Mouse (Mus musculus): Measurements from ENCODE around the gene 1700047I17Rik2. TPM values are rescaled to one million over a fixed set of nuclear protein-coding genes. Genes with fewer than 3 reads are reported as not detected.
"Not testable (repeated sequence)": the region's sequence is repeated elsewhere in the genome, so short reads cannot be mapped to it uniquely, and the experiment has no call there.

The 1700047I17Rik2 gene
- 1.3 TPM in 1 of 2 replicates, not detected in the other for polyA plus RNA-seq (2014; fragmentation: Nextera tagmentation; extraction: Ambion mirVana)

DNA sequence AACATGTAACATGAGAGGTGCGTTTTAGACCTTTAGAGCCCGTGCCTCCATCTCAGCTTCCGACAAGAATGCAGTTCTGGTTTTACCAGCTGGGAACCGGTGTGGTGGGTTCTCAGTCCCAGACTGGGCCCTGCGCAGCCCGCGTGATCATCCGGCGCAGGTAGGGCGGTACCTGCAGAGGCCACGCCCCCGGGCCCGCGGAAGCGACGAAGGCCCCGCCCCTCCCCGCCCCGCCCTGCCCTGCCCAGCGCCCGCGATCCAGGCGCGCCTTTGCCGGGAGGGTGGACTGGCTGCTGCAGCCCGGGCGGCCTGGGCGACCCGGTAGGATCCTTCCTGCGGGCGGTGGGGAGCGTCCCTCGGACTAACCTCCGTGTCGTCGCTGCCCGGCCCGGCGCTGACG is at the start of gene 1700047I17Rik2:
1700047I17Rik2 (plus strand) TSS at position 287 of the 400 bp plus-strand sequence.
- not testable (repeated sequence) for H3K4me2 ChIP-seq (ENCODE audit: low read depth); H3K4me1 ChIP-seq (ENCODE audit: control insufficient read depth, insufficient read depth, low read length)

DNA sequence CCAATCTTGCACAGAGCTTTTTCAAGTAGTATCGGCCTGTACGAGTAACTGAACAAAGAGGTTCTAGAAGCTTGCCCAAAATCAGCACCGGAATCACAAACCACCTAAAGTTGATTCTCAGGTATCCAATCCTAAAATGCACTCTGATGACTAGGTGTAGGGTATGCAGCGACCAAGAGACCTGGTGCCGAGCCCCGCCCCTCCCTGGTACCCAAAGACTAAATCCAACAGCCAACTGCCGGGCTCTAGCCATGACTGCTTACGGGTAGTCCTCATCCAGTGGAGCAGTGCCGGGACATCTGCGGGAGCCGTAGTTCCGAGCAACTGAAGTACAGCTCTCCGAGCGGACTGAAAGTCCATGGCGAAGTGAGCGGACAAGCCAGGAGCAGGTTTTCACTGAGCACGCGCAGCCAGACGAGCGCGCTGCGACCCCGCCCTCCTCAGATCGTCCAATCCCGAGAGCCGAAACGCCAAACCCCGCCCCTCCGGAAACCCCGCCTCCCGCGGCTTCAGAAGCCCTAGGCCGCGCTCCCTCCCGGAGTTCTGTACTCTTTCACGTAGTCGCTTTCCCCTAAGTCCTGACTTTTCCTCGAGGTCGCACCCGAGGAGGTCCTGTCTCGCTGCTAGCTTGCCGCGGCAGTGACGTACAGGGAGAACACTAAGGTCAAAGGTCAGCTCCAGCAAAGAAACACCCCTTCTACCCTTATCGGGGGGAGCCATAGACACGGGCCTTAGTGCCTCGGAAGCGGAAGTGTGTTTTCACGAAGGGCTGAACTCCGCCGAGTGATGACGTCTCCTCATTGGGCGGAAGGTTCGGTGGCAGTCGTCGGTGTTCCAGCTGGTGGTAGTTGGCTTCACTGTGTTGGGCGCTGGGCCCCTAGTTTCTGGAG is 44.6 kb upstream of the 1700047I17Rik2 start, which contains the start of gene Srp54b:
Srp54b (plus strand) TSS at position 546 of the 890 bp plus-strand sequence.
- H3K4me1 ChIP-seq (ENCODE audit: control insufficient read depth, insufficient read depth, low read length); H3K4me3 ChIP-seq (ENCODE audit: low read depth, low read length); H3K27me3 ChIP-seq (ENCODE audit: control insufficient read depth, insufficient read depth, low read length); H3K36me3 ChIP-seq (ENCODE audit: control insufficient read depth, insufficient read depth, low read length); H3K9me3 ChIP-seq (ENCODE audit: control insufficient read depth, low read length); H3K9ac ChIP-seq (ENCODE audit: low read length); DNase-seq (ENCODE audit: low spot score); H3K4me2 ChIP-seq (ENCODE audit: low read depth); H3K27ac ChIP-seq (ENCODE audit: low read depth, low read length): not testable (repeated sequence)
- WGBS = no CpG with 5 or more reads among the region's 57 CpGs
- peak; percentile 99 for ATAC-seq (ENCODE audit: insufficient read depth, low FRiP score, low TSS enrichment)

More for the DNA sequence above, at the start of gene 1700047I17Rik2:
- peak; percentile 95 for ATAC-seq (ENCODE audit: insufficient read depth, low FRiP score, low TSS enrichment)
- not testable (repeated sequence) for H3K36me3 ChIP-seq (ENCODE audit: control insufficient read depth, insufficient read depth, low read length); DNase-seq (ENCODE audit: low spot score); H3K9me3 ChIP-seq (ENCODE audit: control insufficient read depth, low read length); H3K27me3 ChIP-seq (ENCODE audit: control insufficient read depth, insufficient read depth, low read length); H3K27ac ChIP-seq (ENCODE audit: low read depth, low read length); H3K9ac ChIP-seq (ENCODE audit: low read length); H3K4me3 ChIP-seq (ENCODE audit: low read depth, low read length)
- WGBS = no CpG with 5 or more reads among the region's 40 CpGs

DNA sequence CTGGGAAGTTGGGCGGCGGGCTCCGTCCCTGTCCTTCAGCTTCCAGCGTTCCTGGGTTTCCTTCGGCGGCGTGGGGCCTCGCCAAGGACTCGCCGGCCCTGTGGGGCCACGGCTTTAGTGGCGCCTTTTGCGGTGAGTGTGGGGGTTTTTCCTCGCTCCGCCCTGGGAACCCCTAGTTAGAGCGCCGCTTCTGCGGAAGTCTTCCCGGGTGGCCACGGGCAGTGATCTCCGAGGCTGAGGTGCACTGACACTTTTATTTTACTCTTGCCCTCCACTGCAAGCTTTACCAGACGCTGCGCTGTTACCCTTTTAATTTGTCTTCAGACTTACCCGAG is 44.0 kb upstream of the 1700047I17Rik2 start:
- 0% methylated on average over 8 of the region's 24 CpGs for WGBS
- DNase-seq (ENCODE audit: low spot score); H3K27me3 ChIP-seq (ENCODE audit: control insufficient read depth, insufficient read depth, low read length); H3K4me1 ChIP-seq (ENCODE audit: control insufficient read depth, insufficient read depth, low read length); H3K4me2 ChIP-seq (ENCODE audit: low read depth); H3K9ac ChIP-seq (ENCODE audit: low read length); H3K27ac ChIP-seq (ENCODE audit: low read depth, low read length); H3K4me3 ChIP-seq (ENCODE audit: low read depth, low read length); H3K36me3 ChIP-seq (ENCODE audit: control insufficient read depth, insufficient read depth, low read length); H3K9me3 ChIP-seq (ENCODE audit: control insufficient read depth, low read length): not testable (repeated sequence)
- ATAC-seq (ENCODE audit: insufficient read depth, low FRiP score, low TSS enrichment) = peak; percentile 49; the same call in 1 of the 2 replicates

DNA sequence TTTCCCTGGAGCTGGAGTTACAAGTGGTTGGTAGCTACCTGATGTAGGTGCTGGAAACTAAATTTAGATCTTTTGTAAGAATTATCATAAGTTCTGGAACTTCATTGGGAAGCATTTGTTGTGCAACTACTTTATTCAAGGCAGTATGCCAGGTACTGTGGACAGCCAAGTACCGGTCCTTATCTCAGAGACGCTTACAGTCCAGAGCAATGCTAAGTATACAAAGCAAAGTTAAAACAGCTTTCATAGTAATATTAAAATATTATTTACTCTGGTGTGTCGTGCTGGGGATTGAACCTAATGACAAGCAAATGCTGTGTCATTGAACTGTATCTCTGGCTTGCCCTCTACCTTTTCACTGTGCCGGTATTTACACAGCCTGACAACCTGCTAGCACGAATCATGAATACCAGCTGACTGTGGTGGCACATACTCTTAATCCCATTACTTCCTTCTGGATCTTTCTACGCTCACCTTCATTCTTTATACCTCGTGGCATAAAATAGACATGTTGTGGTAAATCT is 32.3 kb upstream of the 1700047I17Rik2 start:
- not testable (repeated sequence) for H3K4me1 ChIP-seq (ENCODE audit: control insufficient read depth, insufficient read depth, low read length); H3K36me3 ChIP-seq (ENCODE audit: control insufficient read depth, insufficient read depth, low read length); H3K9me3 ChIP-seq (ENCODE audit: control insufficient read depth, low read length); H3K9ac ChIP-seq (ENCODE audit: low read length); ATAC-seq (ENCODE audit: insufficient read depth, low FRiP score, low TSS enrichment); H3K27ac ChIP-seq (ENCODE audit: low read depth, low read length); H3K4me2 ChIP-seq (ENCODE audit: low read depth); H3K4me3 ChIP-seq (ENCODE audit: low read depth, low read length); DNase-seq (ENCODE audit: low spot score); H3K27me3 ChIP-seq (ENCODE audit: control insufficient read depth, insufficient read depth, low read length)
- no CpG with 5 or more reads among the region's 7 CpGs for WGBS

DNA sequence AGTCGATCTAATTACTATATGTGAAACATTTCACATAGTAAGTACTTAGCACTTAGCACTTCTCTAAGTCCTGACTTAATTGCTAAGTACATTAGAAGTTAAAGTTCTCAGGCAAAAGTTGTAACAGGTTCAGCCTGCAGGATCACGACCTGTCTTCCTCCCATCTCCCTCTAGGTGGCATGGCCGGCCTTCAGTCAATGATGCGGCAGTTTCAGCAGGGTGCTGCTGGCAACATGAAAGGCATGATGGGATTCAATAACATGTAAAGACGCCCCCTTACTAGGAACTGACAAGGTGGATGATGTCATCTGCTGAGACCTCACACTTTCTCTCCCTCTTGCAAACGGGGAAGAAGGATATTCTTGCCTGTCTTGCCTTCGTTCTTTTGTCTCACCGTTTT is 11.7 kb upstream of the 1700047I17Rik2 start:
- ATAC-seq (ENCODE audit: insufficient read depth, low FRiP score, low TSS enrichment); H3K9me3 ChIP-seq (ENCODE audit: control insufficient read depth, low read length); H3K27ac ChIP-seq (ENCODE audit: low read depth, low read length); H3K9ac ChIP-seq (ENCODE audit: low read length); H3K27me3 ChIP-seq (ENCODE audit: control insufficient read depth, insufficient read depth, low read length); H3K4me2 ChIP-seq (ENCODE audit: low read depth); H3K4me3 ChIP-seq (ENCODE audit: low read depth, low read length); H3K36me3 ChIP-seq (ENCODE audit: control insufficient read depth, insufficient read depth, low read length); DNase-seq (ENCODE audit: low spot score); H3K4me1 ChIP-seq (ENCODE audit: control insufficient read depth, insufficient read depth, low read length): not testable (repeated sequence)
- WGBS = no CpG with 5 or more reads among the region's 8 CpGs

DNA sequence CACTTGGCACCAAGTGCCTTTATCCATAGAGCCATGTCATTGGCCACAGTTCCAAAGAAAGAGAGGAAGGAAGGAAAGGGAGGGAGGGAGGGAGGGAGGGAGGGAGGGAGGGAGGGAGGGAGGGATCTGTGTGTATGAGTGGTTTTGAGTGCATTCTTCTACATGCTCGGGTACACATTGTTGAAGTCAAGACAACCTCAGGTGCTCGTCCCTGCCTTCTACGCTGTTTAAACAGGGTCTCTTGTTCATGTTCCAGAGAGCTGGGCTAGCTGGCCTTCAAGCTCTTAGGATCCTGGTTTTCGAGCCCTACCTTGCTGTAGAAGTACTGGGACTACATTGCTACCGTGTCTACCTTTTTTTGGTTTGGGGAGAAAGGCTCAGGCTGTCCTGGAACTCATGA is 10.3 kb upstream of the 1700047I17Rik2 start:
- not testable (repeated sequence) for H3K27ac ChIP-seq (ENCODE audit: low read depth, low read length); H3K4me2 ChIP-seq (ENCODE audit: low read depth); H3K4me3 ChIP-seq (ENCODE audit: low read depth, low read length); H3K36me3 ChIP-seq (ENCODE audit: control insufficient read depth, insufficient read depth, low read length); H3K9ac ChIP-seq (ENCODE audit: low read length); H3K9me3 ChIP-seq (ENCODE audit: control insufficient read depth, low read length); H3K27me3 ChIP-seq (ENCODE audit: control insufficient read depth, insufficient read depth, low read length); H3K4me1 ChIP-seq (ENCODE audit: control insufficient read depth, insufficient read depth, low read length); ATAC-seq (ENCODE audit: insufficient read depth, low FRiP score, low TSS enrichment); DNase-seq (ENCODE audit: low spot score)
- no CpG with 5 or more reads among the region's 5 CpGs for WGBS

DNA sequence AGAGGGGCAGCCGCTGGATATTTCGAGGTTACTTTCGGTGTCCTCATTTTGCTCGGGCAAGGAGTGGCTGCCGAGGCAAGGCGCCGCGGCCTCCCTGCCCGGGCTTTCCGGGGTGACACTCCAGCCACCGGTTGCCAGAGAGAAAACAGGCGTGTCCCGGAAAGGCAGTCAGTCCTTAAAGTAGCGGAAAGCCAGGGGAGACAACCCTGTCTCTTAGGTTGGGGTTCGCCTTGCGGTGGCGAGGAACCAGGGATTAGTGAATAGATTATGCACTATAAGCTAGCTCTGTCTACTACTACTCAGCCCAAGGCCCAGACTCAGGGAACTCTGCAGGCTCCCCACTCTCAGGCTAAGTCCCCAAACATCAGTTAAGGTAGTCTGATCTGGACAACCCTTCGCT is 407 bp downstream of the 1700047I17Rik2 start:
- not testable (repeated sequence) for H3K4me1 ChIP-seq (ENCODE audit: control insufficient read depth, insufficient read depth, low read length); H3K4me2 ChIP-seq (ENCODE audit: low read depth); H3K36me3 ChIP-seq (ENCODE audit: control insufficient read depth, insufficient read depth, low read length); H3K27me3 ChIP-seq (ENCODE audit: control insufficient read depth, insufficient read depth, low read length); DNase-seq (ENCODE audit: low spot score); H3K27ac ChIP-seq (ENCODE audit: low read depth, low read length); H3K9ac ChIP-seq (ENCODE audit: low read length); H3K9me3 ChIP-seq (ENCODE audit: control insufficient read depth, low read length); H3K4me3 ChIP-seq (ENCODE audit: low read depth, low read length)
- ATAC-seq (ENCODE audit: insufficient read depth, low FRiP score, low TSS enrichment) = peak; percentile 14; the same call in 1 of the 2 replicates
- WGBS = no CpG with 5 or more reads among the region's 18 CpGs

DNA sequence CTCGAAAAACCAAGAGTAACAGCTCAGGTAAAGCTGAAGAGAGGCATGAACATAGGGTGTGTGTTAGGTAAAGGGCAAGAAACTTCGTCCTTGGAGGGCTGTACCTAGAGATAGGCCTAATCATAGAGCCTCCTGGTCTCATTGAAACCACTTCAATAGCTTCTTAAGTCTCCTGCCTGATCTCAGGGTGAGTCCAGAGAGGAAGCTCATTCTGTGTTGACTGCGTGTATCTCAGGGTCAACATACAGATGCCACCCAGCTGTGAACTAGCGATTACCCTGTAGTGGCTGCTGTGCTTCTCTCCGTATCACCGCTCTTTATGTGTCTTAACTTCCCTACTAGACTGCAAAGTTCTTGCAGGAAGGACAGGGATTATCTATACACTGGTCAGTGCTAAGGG is 13.6 kb downstream of the 1700047I17Rik2 start:
- not testable (repeated sequence) for H3K4me3 ChIP-seq (ENCODE audit: low read depth, low read length); H3K9me3 ChIP-seq (ENCODE audit: control insufficient read depth, low read length); ATAC-seq (ENCODE audit: insufficient read depth, low FRiP score, low TSS enrichment); H3K4me1 ChIP-seq (ENCODE audit: control insufficient read depth, insufficient read depth, low read length); DNase-seq (ENCODE audit: low spot score); H3K9ac ChIP-seq (ENCODE audit: low read length); H3K27me3 ChIP-seq (ENCODE audit: control insufficient read depth, insufficient read depth, low read length); H3K36me3 ChIP-seq (ENCODE audit: control insufficient read depth, insufficient read depth, low read length); H3K4me2 ChIP-seq (ENCODE audit: low read depth); H3K27ac ChIP-seq (ENCODE audit: low read depth, low read length)
- WGBS = no CpG with 5 or more reads among the region's 6 CpGs

All from neural tube, embryonic 11.5 days (tissue).